Mouse (Mus musculus): ENCODE results near the gene Smad6. TPM values are rescaled to one million over a fixed set of nuclear protein-coding genes. Genes with fewer than 3 reads are reported as not detected.
A peak's percentile ranks its signal among the peaks of the same experiment; 100 is the strongest.

Gene Smad6
- total RNA-seq, 1 experiment = 8.7 TPM

DNA sequence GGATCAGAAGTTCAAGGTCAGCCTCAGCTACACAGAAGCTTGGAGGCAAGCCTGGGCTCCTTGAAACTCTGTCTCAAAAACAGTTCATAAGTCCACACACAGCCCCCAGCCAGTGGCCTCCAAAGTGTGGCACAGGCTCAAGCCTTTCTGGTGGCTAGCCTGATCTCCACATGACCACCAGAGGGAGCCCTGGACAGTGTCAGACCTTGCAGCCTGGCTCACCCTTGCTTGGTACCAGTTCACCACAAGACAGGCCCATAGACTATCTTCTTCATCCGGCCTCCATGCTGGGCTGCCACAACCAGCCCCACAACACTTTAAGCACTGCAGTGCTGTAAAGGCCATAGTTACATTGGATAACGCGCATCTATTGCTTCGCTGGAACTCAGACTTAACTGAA is 103.6 kb downstream of the Smad6 start:
- Histone ChIP-seq H3K4me1 (ENCODE audit: control insufficient read depth in 2 of 2, insufficient read depth in 2 of 2, low read length in 2 of 2, poor library complexity in 1 of 2) (peaks cover 0 to 6% of the 10 kb centered on the region in 2 experiments; a peak in 1 of 4 replicates), H3K9me3 (ENCODE audit: control insufficient read depth, insufficient read depth, low read depth, low read length) (no peaks in the 10 kb centered on the region), H3K9ac (ENCODE audit: insufficient read depth, low read depth, low read length, poor library complexity, severe bottlenecking) (no peak overlapping the region), H3K36me3 (ENCODE audit: control insufficient read depth, insufficient read depth, low read length, poor library complexity, severe bottlenecking) (no peaks in the 10 kb centered on the region), H3K27ac (ENCODE audit: insufficient read depth, low read depth, low read length, poor library complexity, severe bottlenecking) (no peak overlapping the region), H3K4me3 (ENCODE audit: insufficient read depth in 1 of 2, low read depth in 1 of 2, low read length in 2 of 2, poor library complexity in 1 of 2, severe bottlenecking in 1 of 2) (no peak overlapping the region)
- in situ Hi-C loops (cut with MboI; ENCODE audit: low sequenced_read_pairs in 2 of 2, unreplicated experiment in 2 of 2) = loop anchor here (5.0 to 10.0 kb wide), 2 partner anchors 169 to 177 kb away; no protein-coding TSS in a partner anchor
- peak; percentile 71 for DNase-seq (ENCODE audit: low read depth, low spot score)
- TF ChIP-seq ZC3H11A (IDR thresholded peaks at IDR 0.05; ENCODE audit: borderline replicate concordance, low read depth, low read length) (peak; percentile 57; the same call in 1 of the 2 replicates), HCFC1 (IDR thresholded peaks at IDR 0.05; ENCODE audit: borderline replicate concordance, insufficient read depth, low read length) (no peak)

DNA sequence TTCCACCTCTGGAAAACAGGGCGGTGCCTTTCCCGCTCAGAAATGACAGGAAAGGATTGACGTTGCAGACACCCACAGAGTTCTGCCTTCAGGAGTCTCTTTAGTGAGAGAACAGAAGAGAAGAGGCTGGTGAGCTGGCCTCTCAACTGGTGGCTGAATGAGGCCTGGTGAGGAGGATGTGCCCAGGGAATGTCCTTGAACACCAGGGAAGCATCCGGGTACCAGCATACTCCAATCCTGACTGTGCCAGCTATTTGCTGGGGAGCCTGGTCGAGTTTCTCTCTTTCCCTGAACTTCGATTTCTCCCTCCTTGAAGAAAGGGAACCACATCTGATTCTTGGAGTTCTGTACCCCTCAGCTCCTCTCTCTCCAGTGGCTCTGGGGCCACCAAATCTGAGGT is 105.4 kb downstream of the Smad6 start:
- Histone ChIP-seq H3K27ac (ENCODE audit: insufficient read depth, low read depth, low read length, poor library complexity, severe bottlenecking) (no peak overlapping the region), H3K9ac (ENCODE audit: insufficient read depth, low read depth, low read length, poor library complexity, severe bottlenecking) (no peak overlapping the region), H3K4me3 (ENCODE audit: insufficient read depth in 1 of 2, low read depth in 1 of 2, low read length in 2 of 2, poor library complexity in 1 of 2, severe bottlenecking in 1 of 2) (no peak overlapping the region), H3K36me3 (ENCODE audit: control insufficient read depth, insufficient read depth, low read length, poor library complexity, severe bottlenecking) (no peaks in the 10 kb centered on the region), H3K9me3 (ENCODE audit: control insufficient read depth, insufficient read depth, low read depth, low read length) (no peaks in the 10 kb centered on the region), H3K4me1 (ENCODE audit: control insufficient read depth in 2 of 2, insufficient read depth in 2 of 2, low read length in 2 of 2, poor library complexity in 1 of 2) (peaks cover 0 to 8% of the 10 kb centered on the region in 2 experiments; a peak in 1 of 4 replicates)
- in situ Hi-C loops (cut with MboI; ENCODE audit: low sequenced_read_pairs in 2 of 2, unreplicated experiment in 2 of 2) = loop anchor here (5.0 to 10.0 kb wide), 2 partner anchors 171 to 178 kb away; no protein-coding TSS in a partner anchor
- DNase-seq (ENCODE audit: low read depth, low spot score) = no peak
- TF ChIP-seq CHD2 (IDR thresholded peaks at IDR 0.05; ENCODE audit: low read depth, low read length) (no peak), HCFC1 (IDR thresholded peaks at IDR 0.05; ENCODE audit: borderline replicate concordance, insufficient read depth, low read length) (no peak), ZC3H11A (IDR thresholded peaks at IDR 0.05; ENCODE audit: borderline replicate concordance, low read depth, low read length) (no peak), MAFK (IDR thresholded peaks at IDR 0.05; ENCODE audit: insufficient read depth, low read depth, low read length) (no peak), ZNF384 (IDR thresholded peaks at IDR 0.05; ENCODE audit: low read depth, low read length) (no peak)

DNA sequence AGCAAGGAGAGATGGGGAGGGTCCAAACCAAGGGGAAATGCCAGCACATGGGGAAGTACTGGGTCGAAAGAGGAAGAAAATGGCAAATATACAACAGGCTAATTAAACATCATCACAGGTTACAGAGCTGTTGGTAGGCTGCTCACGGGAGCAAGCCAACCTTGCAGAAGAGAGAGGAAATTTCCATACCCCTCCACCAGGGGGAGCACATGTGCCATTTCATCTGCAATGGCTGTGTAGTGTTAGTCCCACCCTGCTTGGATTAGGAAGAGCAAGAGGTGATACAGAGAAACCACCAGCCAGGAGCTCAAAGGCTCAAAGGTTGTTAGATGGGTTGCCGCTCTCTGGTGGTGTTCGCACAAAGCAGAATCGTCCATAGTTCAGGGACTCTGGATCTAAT is 105.9 kb downstream of the Smad6 start:
- in situ Hi-C loops (cut with MboI; ENCODE audit: low sequenced_read_pairs in 2 of 2, unreplicated experiment in 2 of 2) = loop anchor here (5.0 to 10.0 kb wide), 2 partner anchors 171 to 179 kb away; no protein-coding TSS in a partner anchor
- TF ChIP-seq ZC3H11A (IDR thresholded peaks at IDR 0.05; ENCODE audit: borderline replicate concordance, low read depth, low read length) (peak; percentile 36; the same call in 1 of the 2 replicates), CHD2 (IDR thresholded peaks at IDR 0.05; ENCODE audit: low read depth, low read length) (no peak)
- Histone ChIP-seq H3K9me3 (ENCODE audit: control insufficient read depth, insufficient read depth, low read depth, low read length) (no peaks in the 10 kb centered on the region), H3K9ac (ENCODE audit: insufficient read depth, low read depth, low read length, poor library complexity, severe bottlenecking) (no peak overlapping the region), H3K27ac (ENCODE audit: insufficient read depth, low read depth, low read length, poor library complexity, severe bottlenecking) (no peak overlapping the region), H3K36me3 (ENCODE audit: control insufficient read depth, insufficient read depth, low read length, poor library complexity, severe bottlenecking) (no peaks in the 10 kb centered on the region), H3K4me1 (ENCODE audit: control insufficient read depth in 2 of 2, insufficient read depth in 2 of 2, low read length in 2 of 2, poor library complexity in 1 of 2) (peaks cover 0 to 8% of the 10 kb centered on the region in 2 experiments; a peak in 1 of 4 replicates), H3K4me3 (ENCODE audit: insufficient read depth in 1 of 2, low read depth in 1 of 2, low read length in 2 of 2, poor library complexity in 1 of 2, severe bottlenecking in 1 of 2) (no peak overlapping the region)
- peak; percentile 66 for DNase-seq (ENCODE audit: low read depth, low spot score)

DNA sequence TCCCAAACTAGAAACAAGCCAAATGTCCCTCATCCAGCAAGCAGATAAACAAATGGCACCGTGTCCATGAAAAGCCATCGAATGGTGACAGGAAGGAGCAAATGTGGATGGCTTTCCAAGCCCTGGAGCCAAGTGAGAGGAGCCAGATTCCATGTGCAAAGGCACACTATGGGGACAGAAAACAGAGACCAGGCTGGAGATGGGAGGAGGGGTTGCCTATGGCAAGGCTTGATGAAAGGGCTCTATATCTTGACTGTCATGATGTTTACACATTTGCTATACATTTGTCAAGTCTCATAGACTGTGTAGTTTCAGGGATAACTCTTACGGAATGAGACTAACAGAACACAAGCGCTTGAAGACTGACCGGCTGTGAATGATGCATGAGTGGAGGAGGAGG is 106.9 kb downstream of the Smad6 start:
- Histone ChIP-seq H3K9ac (ENCODE audit: insufficient read depth, low read depth, low read length, poor library complexity, severe bottlenecking) (no peak overlapping the region), H3K27ac (ENCODE audit: insufficient read depth, low read depth, low read length, poor library complexity, severe bottlenecking) (no peak overlapping the region), H3K4me3 (ENCODE audit: insufficient read depth in 1 of 2, low read depth in 1 of 2, low read length in 2 of 2, poor library complexity in 1 of 2, severe bottlenecking in 1 of 2) (no peak overlapping the region), H3K9me3 (ENCODE audit: control insufficient read depth, insufficient read depth, low read depth, low read length) (no peaks in the 10 kb centered on the region), H3K4me1 (ENCODE audit: control insufficient read depth in 2 of 2, insufficient read depth in 2 of 2, low read length in 2 of 2, poor library complexity in 1 of 2) (peaks cover 0 to 8% of the 10 kb centered on the region in 2 experiments; a peak in 1 of 4 replicates), H3K36me3 (ENCODE audit: control insufficient read depth, insufficient read depth, low read length, poor library complexity, severe bottlenecking) (no peaks in the 10 kb centered on the region)
- in situ Hi-C loops (cut with MboI; ENCODE audit: low sequenced_read_pairs in 2 of 2, unreplicated experiment in 2 of 2) = loop anchor here (5.0 to 10.0 kb wide), 2 partner anchors 172 to 180 kb away; no protein-coding TSS in a partner anchor
- DNase-seq (ENCODE audit: low read depth, low spot score) = no peak
- TF ChIP-seq ZNF384 (IDR thresholded peaks at IDR 0.05; ENCODE audit: low read depth, low read length) (no peak), ZC3H11A (IDR thresholded peaks at IDR 0.05; ENCODE audit: borderline replicate concordance, low read depth, low read length) (no peak), HCFC1 (IDR thresholded peaks at IDR 0.05; ENCODE audit: borderline replicate concordance, insufficient read depth, low read length) (no peak), CHD2 (IDR thresholded peaks at IDR 0.05; ENCODE audit: low read depth, low read length) (no peak), MAFK (IDR thresholded peaks at IDR 0.05; ENCODE audit: insufficient read depth, low read depth, low read length) (no peak)

DNA sequence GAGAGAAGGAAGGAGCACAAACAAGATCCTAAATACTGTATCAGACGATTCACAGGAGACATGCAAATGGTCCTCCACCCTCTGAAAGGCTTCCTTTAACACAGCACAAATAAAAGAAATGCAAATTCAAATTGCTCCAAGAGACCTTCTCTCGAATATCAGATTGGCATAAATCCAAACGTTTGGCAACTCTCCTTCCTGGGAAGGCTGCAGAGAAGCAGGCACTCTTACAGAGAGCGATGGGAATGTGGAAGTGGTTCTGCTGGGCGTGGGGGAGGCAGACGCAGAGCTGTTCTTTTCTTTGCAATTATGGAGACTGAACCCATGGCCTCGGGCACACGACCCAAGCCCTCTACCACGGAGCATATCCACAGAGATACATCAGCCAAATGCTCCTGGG is 109.8 kb downstream of the Smad6 start:
- no peak overlapping the region for H3K9ac ChIP-seq (ENCODE audit: insufficient read depth, low read depth, low read length, poor library complexity, severe bottlenecking)
- in situ Hi-C loops (cut with MboI; ENCODE audit: low sequenced_read_pairs in 2 of 2, unreplicated experiment in 2 of 2) = loop anchor here in 1 of 2 experiments (10.0 kb wide), 1 partner anchor 183 kb away; no protein-coding TSS in a partner anchor

More for the DNA sequence above, 109.8 kb downstream of the Smad6 start:
- Histone ChIP-seq H3K36me3 (ENCODE audit: control insufficient read depth, insufficient read depth, low read length, poor library complexity, severe bottlenecking) (no peaks in the 10 kb centered on the region), H3K27ac (ENCODE audit: insufficient read depth, low read depth, low read length, poor library complexity, severe bottlenecking) (no peak overlapping the region), H3K4me1 (ENCODE audit: control insufficient read depth in 2 of 2, insufficient read depth in 2 of 2, low read length in 2 of 2, poor library complexity in 1 of 2) (peaks cover 0 to 2% of the 10 kb centered on the region in 2 experiments; a peak in 1 of 4 replicates), H3K4me3 (ENCODE audit: insufficient read depth in 1 of 2, low read depth in 1 of 2, low read length in 2 of 2, poor library complexity in 1 of 2, severe bottlenecking in 1 of 2) (no peak overlapping the region), H3K9me3 (ENCODE audit: control insufficient read depth, insufficient read depth, low read depth, low read length) (no peaks in the 10 kb centered on the region)
- no peak for DNase-seq (ENCODE audit: low read depth, low spot score)
- TF ChIP-seq MAFK (IDR thresholded peaks at IDR 0.05; ENCODE audit: insufficient read depth, low read depth, low read length) = no peak
- no peak for TF ChIP-seq CHD2 (IDR thresholded peaks at IDR 0.05; ENCODE audit: low read depth, low read length)
- TF ChIP-seq HCFC1 (IDR thresholded peaks at IDR 0.05; ENCODE audit: borderline replicate concordance, insufficient read depth, low read length) = no peak
- TF ChIP-seq ZNF384 (IDR thresholded peaks at IDR 0.05; ENCODE audit: low read depth, low read length) = no peak
- TF ChIP-seq ZC3H11A (IDR thresholded peaks at IDR 0.05; ENCODE audit: borderline replicate concordance, low read depth, low read length) = no peak

All from ES-E14 (cell line).